Mouse (Mus musculus) adrenal gland, postnatal 25 days (tissue): ENCODE measurements around the gene Pacsin2. TPM values are rescaled to one million over a fixed set of nuclear protein-coding genes. Genes with fewer than 3 reads are reported as not detected.
"Not testable (repeated sequence)": the region's sequence is repeated elsewhere in the genome, so short reads cannot be mapped to it uniquely, and the experiment has no call there.

Experiments used
- DNase-seq: peaks from one replicate; pipeline ENCODE4 v3.0.0; 2021; ENCODE audit warnings: mixed read lengths
- total RNA-seq: library from RNA; stranded (reverse); gene quantifications from 2 replicates; pipeline ENCODE4 v1.2.3, GENCODE M21; 2021

Gene Pacsin2
- total RNA-seq, 1 experiment from 2014 or later, result 94.8 TPM

DNA sequence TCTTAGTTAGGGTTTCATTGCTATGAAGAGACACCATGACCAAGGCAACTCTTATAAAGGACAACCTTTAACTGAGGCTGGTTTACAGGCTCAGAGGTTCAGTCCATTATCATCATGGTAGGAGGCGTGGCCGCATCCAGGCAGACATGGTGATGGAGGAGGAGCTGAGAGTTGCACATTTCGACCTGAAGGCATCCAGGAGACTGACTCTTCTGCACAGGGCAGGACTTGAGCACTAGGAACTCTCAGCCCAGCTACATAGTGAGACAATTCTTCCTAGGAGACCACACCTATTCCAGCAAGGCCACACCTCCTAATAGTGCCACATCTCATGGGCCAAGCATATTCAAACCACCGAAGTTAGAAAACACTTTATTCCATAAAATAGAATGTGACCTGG, 15.4 kb upstream of the Pacsin2 start:
- no peak for DNase-seq

DNA sequence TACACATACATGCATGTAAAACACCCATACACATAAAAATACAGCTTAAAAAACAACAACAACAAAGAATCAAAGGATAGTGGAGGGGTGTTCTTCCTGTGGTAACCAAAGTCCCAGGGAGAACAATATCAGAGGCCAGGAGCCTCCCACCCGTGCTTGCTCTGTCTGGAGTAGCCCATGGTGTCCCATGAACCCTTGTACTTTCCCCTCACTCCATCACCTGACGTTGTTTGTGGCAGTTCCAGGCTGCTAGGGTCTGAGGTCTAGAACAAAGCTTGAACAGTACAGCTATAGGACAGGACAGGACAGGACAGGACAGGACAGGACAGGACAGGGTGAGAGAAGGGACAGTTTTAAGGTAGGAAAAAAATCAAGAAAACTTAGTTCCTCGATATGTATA, 13.7 kb upstream of the Pacsin2 start:
- no peak for DNase-seq

DNA sequence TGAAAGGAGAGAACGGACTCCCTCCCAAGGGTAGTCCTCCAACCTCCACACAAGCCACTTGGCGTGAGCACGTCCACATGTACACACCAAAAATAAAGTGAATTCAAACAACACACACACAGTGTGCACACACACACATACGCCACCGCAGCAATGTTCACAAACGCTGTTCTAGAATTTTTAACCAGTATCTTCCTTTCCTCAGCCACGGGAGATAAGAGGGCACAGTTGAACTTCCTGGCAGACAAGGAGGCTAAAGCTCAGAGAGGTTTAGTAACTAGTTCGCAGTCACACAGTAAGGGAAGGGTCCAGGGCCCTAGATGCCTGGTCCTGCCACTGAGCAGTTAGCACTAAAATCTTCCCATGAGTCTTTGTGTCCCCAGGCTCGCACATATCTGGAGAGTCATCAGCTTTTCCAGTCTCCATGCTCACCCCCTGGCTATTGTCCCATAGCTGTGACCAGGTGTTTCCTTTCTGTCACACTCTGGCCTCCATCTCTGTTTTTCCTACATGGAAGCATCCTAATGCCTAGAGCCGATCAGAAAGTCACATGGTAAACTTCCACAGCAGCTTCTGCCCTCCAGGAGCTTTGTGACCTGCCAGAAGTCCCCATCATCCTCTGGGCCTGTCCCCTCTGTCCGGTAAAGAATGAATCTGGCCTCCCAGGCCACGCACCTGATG, 12.3 kb upstream of the Pacsin2 start:
- no peak for DNase-seq

DNA sequence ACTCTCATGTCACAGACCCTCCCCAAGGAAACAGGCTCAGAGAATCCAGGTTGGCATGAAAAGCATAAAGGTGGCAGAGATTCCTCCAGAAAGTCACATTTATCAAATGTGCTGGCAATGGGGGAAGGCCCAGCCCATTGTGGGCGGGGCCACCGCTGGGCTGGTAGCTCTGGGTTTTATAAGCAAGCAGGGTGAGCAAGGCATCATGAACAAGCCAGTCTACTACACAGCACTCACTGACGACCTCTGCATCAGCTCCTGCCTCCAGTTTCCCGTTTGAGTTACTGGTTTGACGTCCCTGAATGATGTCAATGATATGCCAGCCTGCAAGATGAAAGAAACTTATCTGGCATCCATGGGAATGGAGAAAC, 10.0 kb upstream of the Pacsin2 start:
- peak; percentile 41 for DNase-seq

DNA sequence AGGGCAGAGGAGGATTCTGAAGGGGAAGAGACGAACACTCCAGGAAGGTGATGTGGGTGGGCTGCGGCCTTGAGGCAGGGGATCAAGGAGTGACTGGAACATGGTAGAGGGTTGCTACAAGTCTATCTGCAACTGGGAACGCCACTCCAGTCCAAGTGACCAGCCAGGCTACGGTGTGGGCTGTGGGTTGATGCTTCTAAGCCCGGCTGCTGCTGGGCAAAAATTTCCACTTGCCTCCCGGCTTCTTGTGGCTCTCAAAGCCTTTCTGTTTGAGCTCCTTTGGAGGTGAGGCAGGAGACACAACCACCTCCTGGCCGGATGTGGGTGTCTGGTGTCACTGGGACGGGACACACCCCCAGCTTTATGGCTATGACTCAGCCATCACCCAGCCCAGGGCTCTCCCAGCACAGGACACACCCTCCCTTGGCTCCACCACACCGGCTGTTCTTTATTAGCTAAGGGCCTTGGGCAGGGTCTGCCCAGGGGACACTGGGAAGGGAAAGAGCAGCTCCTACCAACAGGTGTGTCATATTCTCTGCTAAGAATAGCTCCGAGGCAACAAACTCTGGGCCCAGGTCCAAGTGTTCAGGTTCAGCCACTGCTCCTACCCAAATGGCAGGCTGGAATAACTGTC, 9.5 kb upstream of the Pacsin2 start:
- peak; percentile 68 for DNase-seq

- DNase-seq, result no peak
Observed at GRCm38 (mm10) chr15:83473251-83473650, 8.8 kb upstream of the Pacsin2 start.

DNA sequence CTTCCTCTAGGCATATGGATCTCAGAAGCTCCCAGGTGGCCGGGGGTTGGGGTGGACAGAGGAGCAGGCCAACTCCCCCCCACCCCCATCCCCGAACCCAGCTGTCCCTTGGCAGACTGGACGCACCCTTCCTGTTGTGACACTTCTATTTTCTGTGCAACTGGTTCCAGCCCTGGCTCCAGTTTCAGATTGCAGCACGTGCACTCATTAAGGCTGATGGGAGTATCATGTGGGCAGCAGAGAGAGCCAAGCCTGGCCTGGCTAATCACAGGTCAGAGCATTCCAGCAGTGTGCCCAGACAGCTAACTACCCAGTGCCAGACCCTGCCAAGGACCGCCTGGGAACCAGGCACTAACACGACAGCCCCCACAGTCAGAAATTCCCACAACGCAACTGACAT, 7.1 kb upstream of the Pacsin2 start:
- peak; percentile 17 for DNase-seq

GRCm38 (mm10) chr15:83470443-83470842, 6.0 kb upstream of the Pacsin2 start:
- DNase-seq, result no peak

- DNase-seq, result no peak
Observed at GRCm38 (mm10) chr15:83469279-83469821, 4.9 kb upstream of the Pacsin2 start.

GRCm38 (mm10) chr15:83467232-83467966, 3.0 kb upstream of the Pacsin2 start:
- no peak for DNase-seq

DNA sequence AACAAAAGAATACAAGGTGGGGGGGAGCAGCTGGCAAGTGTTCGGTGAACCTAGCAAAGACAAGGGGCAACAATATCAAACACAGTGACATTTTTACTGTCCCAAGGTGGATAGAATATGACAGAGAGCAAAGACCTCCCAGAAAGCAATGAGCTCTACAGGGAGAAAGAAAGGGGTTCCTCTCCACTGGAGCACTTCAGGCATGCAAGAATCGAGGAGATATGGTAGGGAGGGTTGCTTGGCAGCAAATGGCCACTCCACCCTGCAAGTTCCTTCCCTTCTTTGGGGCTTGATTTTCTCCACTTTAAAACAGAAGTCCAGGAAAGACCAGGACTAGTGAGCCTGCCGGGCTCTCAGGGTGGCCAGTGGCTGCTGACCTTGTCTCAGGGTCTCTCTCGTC, 1.9 kb upstream of the Pacsin2 start:
- no peak for DNase-seq

DNA sequence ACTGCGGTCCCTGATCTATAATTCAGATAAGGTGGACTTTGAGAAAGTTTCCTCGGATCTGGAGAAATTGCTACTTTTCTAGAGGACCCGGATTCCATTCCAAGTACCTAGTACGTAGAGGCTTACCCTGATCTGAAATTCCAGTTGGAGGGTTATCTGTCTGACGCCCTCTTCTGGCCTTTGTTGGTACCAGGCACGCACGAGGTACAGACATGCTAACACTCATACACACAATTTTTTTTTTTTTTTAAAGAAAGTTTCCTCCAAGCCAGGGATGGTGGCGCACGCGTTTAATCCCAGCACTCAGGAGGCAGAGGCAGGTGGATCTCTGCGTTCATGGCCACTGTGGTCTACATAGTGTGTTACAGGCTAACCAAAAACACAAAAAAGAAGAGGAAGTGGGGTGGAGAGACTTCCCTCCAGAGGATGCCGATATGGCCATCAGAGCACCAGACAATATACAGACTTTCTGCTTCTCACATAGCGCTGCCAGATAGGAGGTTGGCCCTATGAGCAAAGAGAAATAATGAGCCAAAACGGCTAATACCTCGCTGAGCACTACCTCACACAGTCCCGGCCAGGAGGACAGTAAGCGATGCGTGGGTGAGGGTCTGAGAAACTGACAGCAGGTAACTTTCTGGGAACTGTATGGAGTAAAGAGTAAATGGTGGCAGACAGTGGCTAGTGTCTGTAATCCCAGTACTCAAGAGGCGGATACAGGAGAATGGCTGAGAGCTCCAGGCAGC, 672 bp upstream of the Pacsin2 start:
- no peak for DNase-seq

- no peak for DNase-seq
Observed at GRCm38 (mm10) chr15:83463369-83464082, 880 bp downstream of the Pacsin2 start.

DNA sequence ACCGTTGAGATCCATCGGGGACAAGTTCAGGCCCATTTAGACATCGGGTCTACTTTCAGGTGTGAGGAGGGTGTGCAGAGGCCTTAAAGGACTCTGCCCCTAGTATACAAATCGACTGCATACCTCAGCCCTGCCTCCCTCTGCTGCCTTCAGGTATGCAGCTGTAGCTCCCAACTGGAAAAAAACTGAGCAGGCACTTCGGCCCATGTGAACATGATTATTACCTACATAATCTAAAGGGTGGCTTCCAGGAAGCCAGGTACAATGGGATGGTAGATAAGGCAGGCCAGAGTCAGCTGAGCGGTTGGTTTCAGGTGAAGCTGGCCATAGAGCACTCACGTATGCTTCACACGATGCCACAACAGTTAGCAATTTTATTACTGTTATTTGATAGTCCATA, 2.1 kb downstream of the Pacsin2 start:
- not testable (repeated sequence) for DNase-seq

DNA sequence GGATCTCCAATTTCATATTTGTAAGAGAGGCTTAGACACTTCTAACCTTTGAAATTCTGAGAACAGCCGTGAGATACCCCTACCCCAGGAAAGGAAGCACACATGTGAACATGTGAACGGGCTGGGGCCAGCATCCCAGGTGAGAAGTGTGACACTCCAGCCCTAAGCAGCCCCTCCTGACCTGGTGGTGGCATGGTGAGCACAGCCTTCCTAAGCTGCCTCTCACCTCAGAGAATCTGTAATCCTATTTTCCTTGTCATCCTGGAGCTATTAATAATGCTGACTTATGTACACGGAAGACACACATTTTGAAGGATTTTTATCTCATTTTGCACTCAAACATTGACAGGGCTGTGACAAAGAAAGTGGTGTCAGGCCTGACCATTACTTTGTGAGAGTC, 3.5 kb downstream of the Pacsin2 start:
- no peak for DNase-seq

DNA sequence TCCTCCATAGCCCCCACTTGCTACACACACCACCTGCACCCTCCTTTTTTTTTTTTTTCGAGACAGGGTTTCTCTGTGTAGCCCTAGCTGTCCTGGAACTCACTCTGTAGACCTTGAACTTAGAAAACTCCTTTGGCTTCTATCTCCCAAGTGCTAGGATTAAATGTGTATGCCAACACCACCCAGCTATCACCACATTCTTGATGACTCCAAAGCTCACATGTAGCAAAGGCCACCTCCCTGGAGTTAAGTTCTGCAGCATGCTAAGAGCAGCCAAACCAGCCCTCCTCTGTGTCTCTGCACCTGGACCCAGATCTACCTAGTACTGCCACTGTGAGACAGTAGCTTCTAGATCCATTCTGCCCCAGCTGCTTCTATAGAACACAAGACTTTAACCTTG, 6.9 kb downstream of the Pacsin2 start:
- no peak for DNase-seq

DNA sequence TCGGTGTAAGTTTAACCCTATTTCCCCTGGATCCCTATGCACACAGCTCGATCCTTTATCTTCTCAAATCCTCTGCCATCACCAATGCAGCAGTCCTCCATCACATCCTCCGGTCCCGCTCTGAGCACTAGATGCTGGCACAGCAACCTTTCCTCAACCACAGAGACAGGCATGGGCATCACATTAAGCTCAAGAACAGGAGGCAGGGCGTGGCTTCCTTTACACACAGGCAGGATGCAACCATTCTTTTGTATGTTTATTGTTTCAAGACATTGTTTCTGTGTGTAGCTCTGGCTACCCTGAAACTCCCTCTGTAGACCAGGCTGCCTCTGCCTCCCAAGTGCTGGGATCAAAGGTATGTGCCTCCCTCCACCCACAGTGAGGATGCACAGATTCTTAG, 8.8 kb downstream of the Pacsin2 start:
- no peak for DNase-seq

- no peak for DNase-seq
Observed at GRCm38 (mm10) chr15:83455034-83455433, 9.4 kb downstream of the Pacsin2 start.

GRCm38 (mm10) chr15:83454419-83454818, 10.0 kb downstream of the Pacsin2 start:
- DNase-seq, result no peak

DNA sequence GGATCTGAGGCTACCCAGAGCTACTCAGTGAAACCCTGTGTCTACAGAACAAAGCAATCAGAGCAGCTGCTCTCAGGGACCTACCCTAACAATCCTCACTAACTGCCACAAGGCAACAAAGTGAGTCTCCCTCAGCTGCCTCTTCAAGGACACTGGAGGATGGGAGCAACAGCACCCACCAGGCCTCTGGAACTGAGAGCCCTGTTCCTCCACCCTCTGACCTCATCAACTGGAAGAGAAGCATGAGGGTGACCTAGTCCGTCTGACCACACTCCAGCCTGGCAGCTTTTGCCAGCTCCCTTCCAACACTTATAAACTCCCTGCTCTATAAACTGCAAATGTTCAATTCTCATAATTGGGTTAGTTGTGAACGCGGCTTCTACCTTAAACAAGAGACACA, 10.5 kb downstream of the Pacsin2 start:
- peak; percentile 21 for DNase-seq

DNA sequence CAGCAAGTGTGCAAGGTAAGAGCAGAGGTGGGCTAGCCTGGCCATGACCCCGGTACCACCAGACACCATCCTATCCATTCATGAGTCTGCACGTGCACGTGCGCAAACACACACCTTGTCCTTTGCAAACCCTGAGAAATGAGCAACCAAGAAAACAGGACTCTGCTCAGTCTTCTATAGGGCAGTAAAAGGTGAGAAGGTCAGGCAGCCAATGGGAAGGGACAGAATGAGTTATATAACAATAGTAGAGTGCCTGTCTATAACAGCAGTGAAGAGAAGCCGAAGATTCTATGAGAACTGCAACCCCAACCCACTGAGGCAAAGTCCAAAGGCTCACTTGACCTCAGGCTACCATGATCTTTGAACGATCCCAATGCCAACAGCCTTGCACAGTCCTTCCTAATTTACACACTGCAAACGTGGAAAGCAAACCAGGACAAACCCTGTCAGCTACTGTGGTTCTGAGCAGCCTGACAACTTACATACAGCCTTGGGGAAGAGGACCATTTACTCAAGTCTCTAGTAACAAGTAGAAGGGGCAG, 12.1 kb downstream of the Pacsin2 start:
- no peak for DNase-seq
